Mouse (Mus musculus) embryonic stem cell, embryonic (primary cell): ENCODE measurements around the gene Olfr1388.
"Not testable (repeated sequence)": the region's sequence is repeated elsewhere in the genome, so short reads cannot be mapped to it uniquely, and the experiment has no call there.

ENCODE experiments used
- CTCF ChIA-PET, 4 experiments: fragments of 300-600 bp in 2 of 4; fragments of 350-600 bp in 2 of 4; sonication (Branson Sonifier 250); formaldehyde crosslinking; loops; one replicate each; lab custom pipeline; 2022; ENCODE audit warnings: inconsistent platforms in 2 of 4; lab: Charles Lee
- POLR2A ChIA-PET, 4 experiments: fragments of 300-600 bp in 2 of 4; fragments of 350-600 bp in 2 of 4; sonication (Branson Sonifier 250); formaldehyde crosslinking; loops; one replicate each; lab custom pipeline; 2022; ENCODE audit warnings: antibody characterized with exemption in 4 of 4, inconsistent platforms in 1 of 4; lab: Charles Lee

Olfr1388 gene

DNA sequence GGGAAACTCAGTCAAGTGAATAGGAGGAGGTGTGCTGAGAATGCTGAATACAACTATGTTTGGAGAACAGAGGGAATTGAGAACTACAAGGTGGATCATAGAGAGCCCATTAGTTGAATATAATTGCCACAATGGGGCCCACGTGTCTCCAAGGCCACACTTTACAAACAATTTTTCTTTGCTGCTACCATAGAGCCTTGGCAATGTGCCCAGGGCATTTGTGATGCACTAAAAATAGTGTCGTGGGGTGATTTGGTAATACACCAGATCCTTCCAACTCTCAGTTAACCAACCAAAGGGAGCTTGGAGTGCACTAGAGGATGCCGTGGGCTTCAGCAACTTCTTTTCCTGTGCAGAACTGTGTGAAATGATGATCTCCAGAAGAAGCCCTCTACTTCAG, at the start of gene Olfr1388:
TSS of gene Olfr1388 (plus strand) at position 214 of the 400 bp plus-strand sequence.
- POLR2A ChIA-PET = no interaction called here

DNA sequence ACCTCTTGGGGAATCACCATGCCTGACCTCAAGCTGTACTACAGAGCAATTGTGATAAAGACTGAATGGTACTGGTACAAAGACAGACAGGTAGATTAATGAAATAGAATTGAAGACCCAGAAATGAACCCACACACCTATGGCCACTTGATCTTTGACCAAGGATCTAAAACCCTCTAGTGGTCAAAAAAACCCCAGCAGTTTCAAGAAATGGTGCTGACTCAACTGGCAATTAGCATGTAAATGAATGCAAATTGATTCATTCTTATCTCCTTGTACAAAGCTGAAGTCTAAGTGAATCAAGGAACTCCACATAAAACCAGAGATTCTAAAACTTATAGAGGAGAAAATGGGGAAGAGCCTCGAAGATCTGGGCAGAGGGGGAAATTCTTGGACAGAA, 43.7 kb upstream of the Olfr1388 start:
- CTCF ChIA-PET = interaction anchor here in 3 of 4 experiments (0.6 to 1.5 kb wide), 3 partner anchors 18 to 518 kb away, joined by 3 to 10 read pairs (median 4); no protein-coding TSS in a partner anchor
- POLR2A ChIA-PET = not testable (repeated sequence)

More for the DNA sequence above, at the start of gene Olfr1388:
- CTCF ChIA-PET = no interaction called here

DNA sequence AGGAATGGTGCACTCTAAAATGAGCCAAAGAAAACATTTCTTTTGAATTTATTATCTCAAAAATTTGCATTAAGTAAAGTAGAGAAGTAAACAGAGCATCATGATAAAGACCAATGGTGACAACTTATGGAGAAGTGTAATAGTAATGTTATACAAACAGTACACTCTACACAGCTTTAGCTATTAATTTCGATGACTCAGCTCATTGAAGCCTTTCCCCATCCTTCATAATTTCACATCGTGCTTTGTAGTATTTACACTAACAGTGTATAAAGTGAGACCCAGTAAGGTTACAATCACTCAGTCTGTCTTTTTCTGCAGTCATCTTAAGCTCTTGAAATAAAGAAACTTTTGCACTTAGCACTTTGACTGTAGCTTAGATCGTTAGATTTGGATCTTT, 29.6 kb upstream of the Olfr1388 start:
- ChIA-PET CTCF (interaction anchor here in 2 of 4 experiments (0.5 kb wide), 2 partner anchors 504 to 708 kb away, joined by 3 read pairs; no protein-coding TSS in a partner anchor), POLR2A (no interaction called here)

DNA sequence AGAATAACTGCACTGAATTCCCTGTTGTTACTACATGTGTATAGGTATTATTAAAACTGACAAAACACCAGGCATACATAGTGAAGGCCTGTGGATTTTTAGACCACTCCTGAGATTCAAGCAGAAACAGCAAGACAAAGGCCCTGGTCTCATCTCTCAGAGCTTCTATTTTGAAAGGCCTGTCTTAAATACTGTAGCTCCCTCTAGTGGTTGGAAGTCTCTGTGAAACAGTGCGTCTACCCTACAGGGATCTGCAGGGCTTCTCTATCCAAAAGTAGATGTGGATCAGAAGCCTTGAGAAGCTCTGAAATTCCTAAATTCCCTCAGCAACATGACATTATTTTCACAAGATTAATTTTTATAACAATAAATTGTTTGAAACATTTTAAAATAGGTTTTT, 25.9 kb upstream of the Olfr1388 start:
- CTCF ChIA-PET = interaction anchor here (0.5 to 1.7 kb wide), 16 partner anchors 10 to 844 kb away, joined by 3 to 9 read pairs (median 3); no protein-coding TSS in a partner anchor

DNA sequence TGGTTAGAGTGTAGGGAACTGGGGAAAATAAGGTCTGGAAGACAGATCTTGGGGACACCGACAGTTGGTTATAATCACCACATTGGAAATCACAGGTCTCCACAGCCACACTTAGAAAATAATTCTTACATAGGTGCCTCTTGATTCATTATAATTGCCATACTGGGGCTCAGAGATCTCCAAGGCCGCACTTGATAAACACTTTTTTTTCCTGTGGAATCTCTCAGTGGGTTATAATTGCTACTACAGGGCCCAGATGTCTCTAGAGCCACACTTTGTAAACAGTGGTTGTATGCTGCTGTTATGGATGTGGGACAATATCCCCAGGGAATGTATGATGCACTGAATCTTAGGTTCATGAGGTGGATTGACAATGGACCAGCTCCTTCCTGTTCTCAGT, 13.7 kb upstream of the Olfr1388 start, which contains the start of gene Olfr1389:
TSS of gene Olfr1389 (plus strand) at position 301 of the 400 bp plus-strand sequence.
- POLR2A ChIA-PET = no interaction called here
- CTCF ChIA-PET = no interaction called here

More for the DNA sequence above, 25.9 kb upstream of the Olfr1388 start:
- POLR2A ChIA-PET = no interaction called here

DNA sequence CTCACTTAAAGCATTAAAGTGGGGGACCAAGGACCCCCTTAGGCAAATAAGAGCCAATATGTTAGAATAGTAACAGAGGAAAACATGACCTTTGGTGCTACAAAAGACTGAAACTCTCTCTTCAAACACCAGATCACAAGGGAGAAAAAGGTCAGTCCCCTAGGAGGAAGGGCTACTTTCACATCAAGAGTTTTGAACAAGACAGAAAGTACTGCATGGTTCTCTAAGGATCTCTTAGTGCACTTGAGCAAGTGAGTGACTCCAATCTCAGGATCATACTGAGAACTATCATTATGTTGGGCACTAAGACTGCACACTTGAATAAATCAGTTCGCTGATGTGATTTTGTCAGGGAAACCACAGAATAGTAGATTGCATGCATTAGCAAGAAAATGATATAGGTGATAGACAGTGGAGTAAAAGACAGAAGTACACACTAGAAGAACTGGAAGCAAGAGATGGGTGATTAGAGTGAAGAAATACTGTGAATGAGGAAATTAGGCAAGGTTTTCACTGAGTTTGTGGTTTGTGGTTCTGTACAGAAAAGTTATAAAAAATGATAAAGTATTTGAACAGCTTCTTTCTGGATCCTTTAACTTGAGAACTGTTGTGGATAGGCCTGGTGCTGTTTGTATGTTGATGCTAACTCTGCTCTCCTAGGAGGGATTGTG, 11.0 kb upstream of the Olfr1388 start:
- ChIA-PET POLR2A (no interaction called here), CTCF (no interaction called here)

DNA sequence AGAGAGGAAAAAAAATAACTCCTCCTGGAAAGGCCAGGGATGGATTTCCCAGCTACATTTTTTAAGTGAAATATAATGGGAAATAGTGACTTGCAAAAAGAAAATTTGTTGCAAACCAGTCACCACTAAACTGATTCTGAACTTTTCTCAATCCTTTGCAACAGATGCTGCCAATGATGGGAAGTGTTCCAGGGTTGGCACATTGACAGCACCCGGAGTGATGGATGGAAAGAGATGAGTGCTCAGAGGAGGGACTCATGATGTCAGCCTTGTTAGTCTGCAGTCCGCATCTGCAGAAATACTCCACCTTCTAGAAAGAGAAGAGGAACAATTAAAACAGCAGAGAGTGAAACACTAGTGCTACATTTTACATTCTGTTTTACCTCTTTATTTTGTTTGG, 6.8 kb upstream of the Olfr1388 start:
- ChIA-PET POLR2A (no interaction called here), CTCF (no interaction called here)

DNA sequence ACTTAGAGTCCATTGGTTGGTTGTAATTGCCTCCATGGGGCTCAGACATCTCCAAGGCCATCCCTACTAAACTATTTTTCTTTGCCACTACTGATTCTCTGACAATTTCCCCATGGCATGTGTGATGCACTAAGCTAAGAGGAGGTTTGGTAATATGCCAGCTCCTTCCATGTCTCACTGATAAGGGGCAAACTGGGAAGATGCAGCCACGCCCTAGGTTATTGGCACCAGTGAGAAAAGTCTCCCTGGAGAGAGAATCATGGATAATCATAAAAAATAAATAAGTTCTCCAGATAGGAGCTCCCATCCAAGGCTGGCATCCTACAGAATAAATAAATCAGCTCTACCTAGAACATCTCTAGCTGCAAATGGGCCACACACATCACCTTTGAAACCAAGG, 18.6 kb downstream of the Olfr1388 start, which contains the start of gene Olfr1387:
TSS of gene Olfr1387 (plus strand) at position 301 of the 400 bp plus-strand sequence.
- ChIA-PET CTCF (no interaction called here), POLR2A (no interaction called here)

DNA sequence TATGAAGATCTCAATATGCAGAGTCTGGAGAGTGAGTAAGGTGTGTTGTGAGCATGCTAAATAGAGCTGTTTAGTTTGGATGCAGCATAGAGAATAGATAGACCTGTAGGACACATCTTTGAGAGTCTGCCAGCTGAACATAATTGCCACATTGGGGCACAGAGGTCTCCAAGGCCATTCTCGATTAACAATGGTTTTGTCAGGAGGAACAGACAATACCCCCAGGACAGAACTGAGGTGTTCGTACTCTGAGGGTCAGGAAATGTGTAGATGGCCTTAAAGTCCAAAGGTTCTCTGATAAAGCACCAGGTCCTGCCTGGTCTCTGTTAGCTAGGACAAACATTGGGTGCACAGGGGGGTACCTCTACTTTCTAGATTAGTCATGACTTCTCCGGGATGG, 28.3 kb downstream of the Olfr1388 start, which contains the start of gene Olfr1386:
TSS of gene Olfr1386 (plus strand) at position 301 of the 400 bp plus-strand sequence.
- CTCF ChIA-PET, POLR2A ChIA-PET: not testable (repeated sequence)

DNA sequence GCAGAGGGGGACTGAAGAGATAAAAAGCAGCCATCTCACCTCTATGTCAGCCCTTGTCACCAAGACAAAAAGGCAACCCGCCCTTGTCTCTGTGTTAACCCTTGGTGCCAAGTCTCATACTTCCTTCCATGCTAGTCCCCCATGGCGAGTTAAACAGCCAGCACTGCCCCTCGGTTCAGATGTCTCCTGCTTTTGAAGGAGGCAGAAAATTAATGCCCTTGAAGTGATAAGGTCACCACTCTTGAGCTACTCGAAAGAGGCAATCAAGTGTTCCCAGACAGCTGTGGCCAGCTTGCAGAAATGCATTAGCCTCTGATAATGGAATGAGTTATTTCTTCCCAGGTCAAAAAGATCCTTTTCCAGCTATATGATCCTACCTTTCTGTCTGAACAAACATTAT, 49.5 kb downstream of the Olfr1388 start:
- ChIA-PET POLR2A (no interaction called here), CTCF (no interaction called here)

DNA sequence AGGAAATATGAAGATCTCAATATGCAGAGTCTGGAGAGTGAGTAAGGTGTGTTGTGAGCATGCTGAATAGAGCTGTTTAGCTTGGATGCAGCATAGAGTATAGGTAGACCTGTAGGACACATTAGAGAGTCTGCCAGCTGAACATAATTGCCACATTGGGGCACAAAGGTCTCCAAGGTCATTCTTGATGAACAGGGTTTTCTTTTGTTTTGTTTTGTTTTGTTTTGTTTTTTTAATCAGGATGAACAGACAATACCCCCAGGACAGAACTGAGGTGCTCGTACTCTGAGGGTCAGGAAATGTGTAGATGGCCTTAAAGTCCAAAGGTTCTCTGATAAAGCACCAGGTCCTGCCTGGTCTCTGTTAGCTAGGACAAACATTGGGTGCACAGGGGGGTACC, 52.3 kb downstream of the Olfr1388 start, which contains the start of gene Olfr1385:
TSS of gene Olfr1385 (plus strand) at position 301 of the 400 bp plus-strand sequence.
- CTCF ChIA-PET, POLR2A ChIA-PET: not testable (repeated sequence)
